Mouse (Mus musculus) thymus, postnatal 14 days (tissue): ENCODE measurements at regions not wholly inside any gene's neighbourhood (a gene's known extent, or its start where the extent isn't known, plus 50 kb on each side); places are given as distances from the start of the nearest gene placed in this dataset.
A peak's percentile ranks its signal among the peaks of the same experiment; 100 is the strongest.

Source experiments
- DNase-seq: peaks from one replicate; pipeline ENCODE4 v3.0.0; 2021

DNA sequence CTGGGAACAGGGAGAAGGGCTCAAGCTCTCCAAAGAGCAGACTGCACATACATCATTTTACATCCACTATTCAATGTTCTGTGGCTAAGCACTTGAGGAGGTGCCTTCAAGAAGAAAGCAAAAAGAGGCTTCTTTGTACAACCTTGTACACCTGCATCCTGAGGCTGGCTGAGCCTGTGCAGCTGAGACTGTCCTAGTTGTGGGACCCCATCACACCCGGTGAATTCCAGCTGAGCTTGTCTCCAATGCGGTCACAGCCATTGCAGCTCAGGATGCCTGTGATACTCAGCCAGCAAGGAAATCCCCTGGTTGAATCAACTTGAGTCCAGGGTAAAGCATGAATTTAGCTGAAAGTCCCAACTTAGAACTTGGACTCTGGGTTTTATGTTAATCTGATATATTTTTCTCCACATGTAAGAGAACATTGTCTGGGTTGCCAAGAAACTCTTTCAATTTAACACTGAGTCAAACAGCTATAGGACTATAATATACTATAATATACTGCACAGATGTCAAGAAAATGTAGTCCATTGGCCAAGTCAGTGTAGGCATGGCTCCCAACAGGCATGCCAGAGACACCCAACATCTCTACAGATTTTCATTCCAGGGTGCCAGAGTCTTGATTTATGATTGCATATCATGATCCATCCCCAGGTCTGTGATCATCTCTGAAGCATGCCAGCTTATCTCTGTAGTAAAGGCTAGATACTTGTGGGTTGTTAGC is 599.2 kb downstream of the Pard3 start:
- peak; percentile 65 for DNase-seq

DNA sequence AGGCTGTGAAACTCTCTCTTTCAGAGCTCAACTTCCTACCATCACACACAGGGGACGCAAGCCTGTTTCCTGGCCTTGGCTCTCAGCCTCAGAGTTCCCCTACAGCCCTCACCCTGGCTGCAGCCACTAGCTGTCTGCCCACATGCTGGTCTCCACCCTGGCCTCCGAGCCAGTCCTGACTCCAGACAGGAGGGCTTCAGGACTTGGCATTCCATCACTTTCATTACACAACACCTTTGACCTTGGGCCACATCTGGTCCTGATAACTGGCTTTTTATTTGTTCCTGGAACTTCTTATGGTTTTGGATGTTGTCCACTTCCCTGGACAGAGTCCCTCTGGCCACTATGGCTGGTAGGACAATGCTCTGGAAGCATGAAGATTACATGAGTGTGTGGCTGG is 602.9 kb downstream of the Pard3 start:
- no peak for DNase-seq

DNA sequence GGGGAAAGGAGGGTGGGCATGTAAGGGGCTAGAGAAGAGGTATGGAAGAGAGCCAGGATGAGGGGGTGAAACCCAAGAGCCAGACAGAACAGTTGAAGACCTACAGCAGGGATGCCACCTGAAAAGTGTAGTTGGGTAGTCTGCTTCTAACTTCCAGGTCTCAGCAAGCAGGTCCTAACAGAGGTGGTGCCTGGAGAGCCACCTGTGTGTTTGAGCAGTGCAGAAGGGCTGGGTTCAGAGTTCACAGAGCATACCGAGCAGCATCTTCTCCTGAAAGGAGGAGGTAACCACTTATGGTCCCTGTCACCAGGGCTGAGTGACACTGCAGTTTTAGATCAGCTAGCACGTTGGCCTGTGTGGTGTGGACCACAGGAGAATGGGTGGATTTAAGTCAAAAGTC is 605.3 kb downstream of the Pard3 start:
- DNase-seq: no peak

DNA sequence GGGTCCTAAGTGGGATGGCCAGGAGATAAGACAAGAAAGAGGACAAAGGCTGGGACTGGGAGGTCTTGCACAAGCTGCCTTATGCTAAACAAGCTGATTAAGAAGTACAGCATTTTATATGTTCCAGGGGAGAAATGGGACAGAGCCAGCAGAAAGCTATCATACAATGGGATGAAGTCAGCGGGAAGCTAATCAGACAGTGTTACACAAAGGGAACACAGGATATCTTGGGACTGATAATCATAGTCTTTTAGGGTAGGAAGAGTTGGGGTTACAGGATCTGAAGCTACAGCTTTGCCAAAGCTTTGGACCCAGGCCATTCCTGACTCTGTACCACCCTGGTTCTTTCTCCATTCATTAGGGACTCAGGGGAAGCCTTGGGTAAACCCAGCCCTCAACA is 610.4 kb downstream of the Pard3 start:
- DNase-seq: no peak

DNA sequence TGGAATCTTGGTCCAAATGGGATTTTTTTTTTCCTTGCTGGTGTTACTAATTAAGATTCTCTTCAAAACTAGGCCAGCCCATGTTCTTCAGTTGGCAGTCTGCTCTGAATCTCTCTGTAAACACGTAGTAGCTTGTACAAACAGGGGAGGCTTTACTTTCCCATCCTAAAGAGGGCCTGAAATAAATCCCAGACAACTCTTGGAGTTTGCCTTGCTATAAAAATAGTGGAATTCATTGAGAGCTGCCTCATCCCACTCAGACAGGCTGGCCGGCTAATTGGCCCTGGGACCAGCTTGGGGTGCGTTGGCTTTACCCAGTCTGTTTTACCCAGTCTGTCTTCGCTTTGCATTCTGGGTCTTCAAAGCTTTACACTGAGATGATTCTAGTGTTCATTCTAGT is 611.7 kb downstream of the Pard3 start:
- DNase-seq: no peak

DNA sequence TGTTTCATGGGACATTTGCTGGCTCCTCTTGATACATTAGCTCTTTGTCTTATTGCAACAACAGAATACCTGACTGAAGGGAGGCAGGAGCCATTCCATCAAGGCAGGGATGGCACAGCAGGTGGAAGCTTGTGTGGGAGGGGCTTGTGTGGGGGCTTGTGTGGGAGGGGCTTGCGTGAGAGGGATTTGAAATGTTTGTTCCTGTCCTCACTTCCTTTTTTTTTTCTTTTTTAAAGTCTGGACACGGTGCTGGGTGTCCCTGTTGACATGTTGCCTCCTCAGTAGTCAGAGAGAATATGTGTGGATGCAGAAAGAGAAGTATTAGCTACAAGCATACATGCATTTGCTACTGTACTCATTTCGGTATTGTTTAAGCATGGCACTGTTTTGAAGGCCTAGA is 616.5 kb downstream of the Pard3 start:
- no peak for DNase-seq

DNA sequence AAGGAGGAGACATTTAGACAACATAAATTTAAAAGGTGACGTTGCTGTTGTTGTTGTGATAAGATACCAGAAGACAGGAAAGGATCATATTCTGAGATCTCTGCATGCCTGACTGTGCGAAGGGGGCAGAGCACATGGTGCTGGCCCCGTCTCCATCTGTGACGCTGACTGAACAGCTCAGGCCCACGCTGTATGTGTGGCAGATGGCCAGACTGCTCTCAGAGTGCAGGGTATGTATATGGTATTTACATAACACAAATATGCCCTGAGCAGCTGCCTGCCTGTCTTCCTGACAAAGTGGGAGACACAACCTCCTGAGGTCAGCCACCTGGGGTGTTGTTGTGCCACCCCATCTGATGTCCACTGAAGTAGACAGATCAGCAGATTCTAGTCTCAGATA is 620.5 kb downstream of the Pard3 start:
- no peak for DNase-seq

DNA sequence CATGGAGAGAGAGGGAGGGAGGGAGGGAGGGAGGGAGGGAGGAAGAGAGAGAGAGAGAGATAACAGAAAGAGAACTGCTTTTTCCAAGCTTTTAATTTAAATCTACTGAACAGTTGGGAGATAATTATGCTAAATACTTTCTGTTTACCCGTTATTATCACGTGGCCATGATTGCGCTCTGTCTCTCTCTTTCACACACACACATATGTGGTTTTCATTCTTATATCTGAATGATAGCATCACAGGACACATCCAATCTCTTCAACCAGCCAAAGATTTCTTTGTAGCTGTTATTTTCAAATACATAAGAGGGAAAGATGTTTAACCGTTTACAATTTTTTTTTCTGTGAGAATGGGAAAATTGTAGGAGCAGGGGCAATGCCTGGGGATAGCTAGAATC is 627.1 kb downstream of the Pard3 start:
- DNase-seq: no peak

DNA sequence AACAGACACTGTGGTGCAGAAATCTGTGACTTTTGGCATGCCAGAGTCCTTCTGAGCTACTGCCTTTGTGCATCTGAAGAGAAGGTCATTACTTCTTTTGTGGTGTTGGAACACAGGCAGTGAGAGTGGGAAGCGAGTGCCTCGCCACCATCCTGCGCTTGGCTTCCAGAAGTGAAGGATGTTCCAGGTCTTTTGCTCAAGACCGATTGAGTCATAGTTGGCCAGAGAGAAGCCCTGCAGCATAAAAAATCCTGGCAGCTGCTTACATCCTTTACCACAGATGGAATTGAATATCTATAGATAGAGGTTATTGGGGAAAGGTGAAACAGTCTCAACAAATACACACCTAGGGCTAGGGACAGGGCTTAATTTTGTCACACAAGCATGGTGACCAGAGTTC is 634.7 kb downstream of the Pard3 start:
- no peak for DNase-seq

DNA sequence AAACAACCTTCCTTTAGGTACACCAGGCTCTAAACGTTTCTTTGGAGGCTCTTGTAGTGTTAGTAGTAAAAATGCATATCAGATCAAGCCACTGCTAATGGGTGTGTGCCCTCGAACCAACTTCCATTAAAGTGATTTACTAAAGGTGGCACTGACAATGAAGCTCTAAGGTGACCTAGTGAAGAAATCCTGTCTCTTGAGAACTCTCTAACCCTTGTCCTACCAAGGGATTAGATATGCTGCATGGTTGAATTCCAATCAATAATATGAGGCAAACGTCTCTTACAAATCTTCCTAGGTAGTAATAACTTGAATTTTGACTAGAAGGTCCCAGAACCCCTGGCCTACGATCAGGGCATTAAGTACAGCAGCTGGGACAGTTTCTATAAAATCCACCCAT is 640.7 kb downstream of the Pard3 start:
- no peak for DNase-seq

DNA sequence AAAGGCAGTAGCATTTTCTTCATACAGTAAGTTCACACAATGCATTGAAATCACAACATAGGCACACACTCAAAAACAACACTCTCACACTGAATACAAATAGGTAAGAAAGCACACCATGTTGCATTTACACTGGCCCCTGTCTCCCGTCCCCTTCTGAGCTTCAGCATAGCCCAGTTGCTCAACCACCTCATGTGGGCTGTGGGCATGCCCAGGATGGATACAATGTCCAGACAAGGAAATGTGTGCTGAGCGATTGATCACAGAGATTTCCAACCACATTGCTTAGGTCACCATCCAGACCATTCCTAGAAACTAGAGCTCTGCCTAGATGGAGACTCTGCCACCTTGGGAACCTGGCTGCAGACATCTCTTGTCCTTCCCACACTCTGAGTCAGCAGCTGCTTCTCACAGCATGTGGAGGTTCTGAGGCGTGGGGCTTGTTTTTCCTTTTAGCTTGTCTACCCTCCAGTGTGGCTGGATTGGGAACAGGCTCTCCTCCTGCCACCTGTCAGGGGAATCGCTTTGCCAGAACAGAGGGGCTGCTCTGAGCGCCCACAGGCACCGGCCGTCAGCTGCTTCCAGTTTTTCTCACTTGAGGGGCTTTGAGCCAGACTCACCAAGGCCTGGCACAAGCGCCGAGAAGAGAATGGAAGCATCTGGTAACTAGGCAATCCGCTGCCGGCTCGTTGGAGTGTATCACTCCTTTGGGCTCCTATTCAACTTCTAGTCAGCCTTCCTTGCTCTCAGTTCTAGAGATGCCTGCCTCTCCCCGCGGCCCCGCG is 642.5 kb downstream of the Pard3 start:
- DNase-seq: no peak

DNA sequence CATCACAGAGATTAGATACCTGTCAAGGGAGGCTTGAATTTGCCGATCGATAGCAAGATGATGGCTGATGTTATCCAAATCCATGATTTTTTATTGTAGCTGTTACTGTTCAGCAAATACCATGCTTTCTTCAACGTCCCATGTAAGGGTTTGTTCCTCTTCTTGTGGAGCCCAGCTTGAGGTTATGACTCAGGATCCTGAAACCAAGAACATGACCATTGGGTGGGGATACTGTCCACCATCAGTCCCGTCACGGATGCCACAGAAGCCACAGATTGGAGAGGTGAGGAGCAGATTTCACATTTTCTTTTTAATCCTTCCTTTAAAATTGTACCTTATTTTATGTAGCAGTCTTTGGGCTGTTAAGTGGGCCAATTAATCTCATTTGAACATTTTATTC is 645.7 kb downstream of the Pard3 start:
- DNase-seq: no peak

DNA sequence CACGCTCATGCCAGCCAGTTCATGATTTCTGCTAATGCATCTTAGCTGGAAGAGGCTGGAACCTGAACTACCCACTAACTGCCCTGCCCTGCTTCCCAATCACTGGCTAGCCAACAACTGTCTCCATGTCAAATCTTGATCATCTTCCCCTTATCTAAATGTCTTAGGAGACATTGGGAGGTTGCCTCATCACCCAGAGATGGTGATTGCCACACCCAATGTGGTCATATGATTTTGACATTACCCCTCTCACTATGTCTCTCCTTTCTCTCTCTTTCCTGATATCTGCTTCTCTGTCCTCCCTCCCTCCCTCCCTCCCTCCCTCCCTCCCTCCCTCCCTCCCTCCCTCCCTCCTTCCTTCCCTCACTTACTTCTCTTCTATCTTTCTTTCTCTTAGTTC is 643.3 kb upstream of the Nrp1 start:
- no peak for DNase-seq

DNA sequence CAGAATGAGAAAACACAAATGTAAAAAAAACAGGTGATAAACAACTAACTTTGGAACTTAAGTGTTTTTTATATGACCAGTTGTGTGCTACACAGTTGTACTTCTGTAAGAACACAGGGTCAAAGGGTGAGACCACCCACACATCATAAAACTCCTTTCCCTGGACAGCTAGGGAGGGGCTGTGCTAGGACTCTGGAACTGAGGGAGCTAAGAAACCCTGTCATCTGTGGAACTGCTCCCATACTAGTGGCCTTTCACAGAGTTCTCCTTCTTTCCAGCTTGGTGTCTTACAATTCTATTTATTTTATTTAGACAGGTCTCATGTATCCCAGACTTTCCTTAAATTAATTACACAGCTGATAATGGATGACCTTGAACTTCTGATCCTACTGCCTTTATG is 640.4 kb upstream of the Nrp1 start:
- DNase-seq: no peak

DNA sequence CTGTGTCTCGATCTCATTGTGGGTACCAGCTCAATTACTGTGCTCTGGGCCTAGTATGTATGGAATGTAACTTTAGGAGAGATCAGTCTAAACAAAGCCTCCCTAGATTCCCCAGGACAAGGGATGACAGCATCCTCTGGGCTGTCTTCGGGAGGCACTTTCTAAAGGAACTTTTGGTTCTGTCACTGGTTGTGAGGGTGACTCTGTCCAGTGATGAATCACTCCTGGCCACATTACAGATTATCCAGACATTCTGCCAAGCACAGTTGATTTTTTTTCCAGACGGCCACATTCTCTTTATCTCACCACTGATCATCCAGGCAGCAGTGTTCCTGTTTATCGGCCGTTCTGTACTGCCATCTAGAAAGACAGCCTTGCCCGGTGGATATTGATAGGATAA is 638.5 kb upstream of the Nrp1 start:
- DNase-seq: no peak

DNA sequence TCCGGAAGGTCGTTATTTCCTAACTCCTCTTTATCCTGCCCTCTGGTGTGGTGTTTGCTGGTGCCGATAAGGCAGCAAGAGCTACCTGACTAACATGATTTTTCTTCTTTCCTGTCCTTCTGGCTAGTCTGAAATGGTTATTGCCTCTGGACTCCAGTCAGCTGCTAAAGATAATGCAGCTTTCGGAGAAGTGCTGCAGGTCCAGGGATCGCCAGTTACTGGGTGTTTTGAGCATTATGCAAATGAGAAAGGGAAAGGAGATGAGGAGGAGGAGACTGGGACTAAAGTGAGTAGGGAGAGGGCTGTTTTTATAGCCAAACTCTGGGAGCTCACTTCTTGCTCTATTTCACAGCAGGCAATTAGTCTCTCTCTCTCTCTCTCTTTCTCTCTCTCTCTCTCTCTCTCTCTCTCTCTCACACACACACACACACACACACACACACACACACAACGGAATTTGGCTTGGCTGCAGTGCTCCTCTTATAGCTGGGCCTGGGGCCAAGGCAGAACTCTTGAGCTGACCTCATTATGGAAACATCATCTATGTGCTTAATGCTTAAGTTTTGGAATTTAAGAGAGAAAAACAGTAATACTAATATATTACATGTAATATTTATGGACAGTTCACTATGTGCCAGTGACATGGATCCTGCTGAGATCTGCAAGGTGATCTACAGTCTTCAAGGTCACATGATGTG is 637.7 kb upstream of the Nrp1 start:
- no peak for DNase-seq

DNA sequence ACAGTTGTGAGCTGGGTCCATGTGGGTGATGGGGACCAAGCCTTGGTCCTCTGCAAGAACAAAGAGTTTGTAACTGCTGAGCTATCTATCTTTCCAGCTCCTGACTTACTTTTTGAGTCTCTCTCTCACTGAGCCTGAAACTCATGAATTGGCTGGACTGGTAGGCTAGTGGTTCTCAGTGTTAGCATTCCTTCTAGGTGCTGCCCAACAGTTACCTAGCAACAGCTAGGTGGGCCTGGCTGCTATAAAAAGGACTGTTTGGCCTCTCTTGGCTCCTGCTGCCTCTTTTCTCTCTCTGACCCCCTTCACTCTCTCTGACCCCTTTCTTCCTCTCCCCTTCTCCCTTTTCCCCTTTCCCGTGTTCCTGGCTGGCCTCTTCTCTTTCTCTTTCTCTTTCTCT is 636.8 kb upstream of the Nrp1 start:
- no peak for DNase-seq

DNA sequence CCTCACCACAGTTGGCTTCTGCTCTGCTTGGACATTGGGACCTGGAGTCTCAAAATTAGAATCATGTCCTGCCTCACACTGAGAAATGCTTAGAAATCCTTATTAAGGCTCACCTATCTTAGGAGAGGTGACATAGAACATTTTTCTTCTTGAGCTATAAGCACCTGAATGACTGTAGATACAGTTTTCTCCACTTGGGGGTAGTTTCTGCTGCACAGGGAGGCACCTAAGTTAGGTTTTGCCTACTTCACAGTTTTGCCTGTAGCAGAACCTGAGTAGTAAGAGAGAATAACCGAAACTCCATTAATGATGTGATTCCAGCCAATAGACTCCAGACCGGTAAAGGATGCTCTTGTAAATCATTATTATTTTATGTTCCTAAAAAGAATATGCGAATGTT is 624.3 kb upstream of the Nrp1 start:
- DNase-seq: no peak

DNA sequence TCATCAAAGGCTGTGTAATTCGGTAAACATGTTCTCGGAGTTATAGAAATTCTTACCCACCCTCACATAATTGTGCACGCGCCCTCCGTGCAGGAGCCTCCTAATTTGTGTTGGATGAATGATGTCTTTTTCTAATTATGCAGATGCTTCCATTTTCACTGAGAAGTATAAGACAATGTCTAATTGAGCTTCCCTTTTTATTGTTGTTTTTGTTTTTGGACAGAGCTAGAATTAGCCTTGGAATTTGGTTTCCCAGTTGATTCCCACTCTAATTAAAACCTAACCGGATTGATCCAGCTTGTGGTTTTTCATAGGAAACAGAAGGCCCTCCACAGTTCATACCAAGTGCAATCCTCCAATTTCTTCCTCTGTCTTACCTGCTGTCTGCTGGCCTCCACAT is 616.2 kb upstream of the Nrp1 start:
- DNase-seq: no peak

DNA sequence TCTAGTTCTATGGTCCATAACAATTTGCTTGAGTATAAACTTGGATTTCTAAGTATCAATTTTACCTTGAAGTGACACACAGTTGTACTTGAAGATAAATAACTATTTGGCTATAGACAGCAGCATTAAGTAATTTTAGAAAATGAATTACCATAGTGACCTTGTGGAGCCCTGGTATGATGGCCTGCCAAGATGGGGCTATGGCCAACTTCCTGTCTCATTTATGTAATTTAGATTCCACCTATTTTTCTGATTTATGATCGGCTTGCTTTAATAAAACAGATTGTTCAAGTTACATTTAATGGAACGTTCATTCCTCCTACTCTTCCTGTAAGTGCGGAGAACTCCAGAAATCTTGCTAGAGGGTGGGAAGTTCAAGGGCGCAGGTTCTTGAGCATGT is 613.2 kb upstream of the Nrp1 start:
- DNase-seq: no peak

DNA sequence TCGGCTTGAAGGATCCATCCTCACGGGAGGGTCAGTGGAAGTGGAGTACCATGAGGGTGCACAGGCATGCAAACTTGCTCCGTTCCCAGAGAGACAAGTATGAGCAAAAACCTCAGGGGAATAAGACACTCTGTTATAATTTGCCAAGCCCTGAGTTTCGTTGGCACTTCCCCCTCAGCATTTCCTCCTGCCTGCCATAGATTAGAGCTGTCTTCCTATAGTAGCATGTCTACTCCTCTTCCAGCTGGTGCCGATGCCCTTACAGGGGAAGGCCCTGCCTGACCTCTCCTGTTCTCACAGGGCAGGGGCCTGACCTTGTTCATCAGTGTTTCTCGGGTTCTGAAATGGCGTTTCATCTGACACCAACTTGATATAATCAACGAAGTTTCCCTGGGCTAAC is 611.9 kb upstream of the Nrp1 start:
- no peak for DNase-seq

DNA sequence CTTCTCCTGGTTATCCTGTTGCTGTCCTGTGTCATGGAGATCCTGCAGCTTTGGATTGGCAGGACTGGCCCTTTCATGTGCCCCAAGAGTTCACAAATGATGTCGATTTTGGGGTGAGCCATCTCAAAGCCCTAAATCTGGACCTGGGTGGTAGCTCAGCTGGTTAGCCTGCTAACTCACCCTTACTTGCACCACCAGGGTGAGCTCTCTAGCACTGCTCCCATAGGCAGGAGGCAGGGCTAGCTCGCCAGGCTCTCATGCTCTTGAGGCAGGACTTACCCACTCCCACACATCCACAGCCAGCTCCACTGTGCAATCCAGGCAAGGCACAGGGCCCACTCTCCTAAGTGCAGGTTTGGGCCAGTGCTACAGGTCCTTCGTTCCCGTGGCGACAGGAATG is 605.5 kb upstream of the Nrp1 start:
- peak; percentile 30 for DNase-seq

DNA sequence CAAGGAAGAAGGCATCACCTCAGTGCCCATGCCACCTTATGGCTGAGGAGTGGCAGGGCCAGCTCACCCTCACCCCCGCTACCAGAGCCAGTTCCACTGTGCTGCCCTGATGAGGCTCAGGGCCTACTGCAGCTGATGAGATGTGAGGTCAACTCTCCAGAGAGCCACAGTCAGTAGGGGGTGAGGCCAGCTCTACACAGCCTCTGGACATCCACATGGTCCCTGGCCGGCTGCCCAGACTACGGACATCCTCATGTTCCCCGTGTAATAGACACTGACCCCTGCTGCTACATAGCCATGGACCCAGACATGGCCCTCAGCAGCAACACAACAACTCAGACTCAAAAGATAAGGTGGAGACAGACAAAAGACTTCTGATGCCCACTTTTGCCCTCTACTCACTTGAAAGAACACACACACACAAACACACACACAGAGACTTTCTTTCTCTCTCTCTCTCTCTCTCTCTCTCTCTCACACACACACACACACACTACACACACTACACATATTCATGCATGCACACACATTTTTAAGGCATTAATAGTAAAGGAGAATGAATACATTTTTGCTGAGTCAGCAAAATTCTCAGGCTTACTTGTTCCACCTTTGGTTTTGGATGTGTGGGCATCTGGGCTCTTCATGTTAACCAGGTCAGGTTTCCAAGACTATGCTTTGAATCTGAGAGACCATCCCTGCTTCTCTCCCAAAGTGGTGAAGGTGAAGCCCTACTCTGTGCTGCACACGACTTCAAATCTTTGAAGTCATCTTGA is 604.4 kb upstream of the Nrp1 start:
- DNase-seq: no peak
